Mouse (Mus musculus): ENCODE data around the gene Raet1e. TPM values are rescaled to one million over a fixed set of nuclear protein-coding genes. Genes with fewer than 3 reads are reported as not detected.
"Not testable (repeated sequence)": the region's sequence is repeated elsewhere in the genome, so short reads cannot be mapped to it uniquely, and the experiment has no call there.

Raet1e gene
- total and polyA plus RNA-seq, 3 experiments: not detected

- TF ChIP-seq CTCF (IDR thresholded peaks at IDR 0.05 in 2 of 3, conservative IDR thresholded peaks at IDR 0.05 in 1 of 3; ENCODE audit: control insufficient read depth in 1 of 3, insufficient read depth in 1 of 3, low read depth in 2 of 3, low read length in 3 of 3, poor library complexity in 1 of 3, severe bottlenecking in 1 of 3) (no peak), ZNF384 (IDR thresholded peaks at IDR 0.05; ENCODE audit: low read depth, low read length) (no peak), BHLHE40 (IDR thresholded peaks at IDR 0.05; ENCODE audit: borderline replicate concordance, low read depth, low read length) (no peak), GATA1 (IDR thresholded peaks at IDR 0.05; ENCODE audit: low read depth, low read length) (no peak), MEF2A (IDR thresholded peaks at IDR 0.05; ENCODE audit: extremely low read depth, insufficient replicate concordance, low read depth, low read length, poor library complexity, severe bottlenecking) (no peak), MAZ (IDR thresholded peaks at IDR 0.05; ENCODE audit: low read depth, low read length) (no peak), NELFE (IDR thresholded peaks at IDR 0.05; ENCODE audit: low read depth, low read length) (no peak), POLR2AphosphoS5 (IDR thresholded peaks at IDR 0.05; ENCODE audit: borderline replicate concordance, low read depth, low read length) (no peak), MAFK (IDR thresholded peaks at IDR 0.05; ENCODE audit: borderline replicate concordance, low read depth, low read length) (no peak), UBTF (IDR thresholded peaks at IDR 0.05; ENCODE audit: borderline replicate concordance, insufficient read depth, low read depth, low read length) (no peak), MYC (IDR thresholded peaks at IDR 0.05; ENCODE audit: low read depth, low read length) (no peak), NRF1 (IDR thresholded peaks at IDR 0.05; ENCODE audit: insufficient read depth, low read depth, low read length, poor library complexity, severe bottlenecking) (no peak), TAL1 (IDR thresholded peaks at IDR 0.05; ENCODE audit: low read length) (no peak), ZKSCAN1 (IDR thresholded peaks at IDR 0.05; ENCODE audit: low read depth, low read length) (no peak), CHD2 (IDR thresholded peaks at IDR 0.05; ENCODE audit: low read length) (no peak)
- Histone ChIP-seq H3K9ac (ENCODE audit: control insufficient read depth, low read depth, low read length, poor library complexity, severe bottlenecking) (no peak overlapping the region), H3K4me3 (ENCODE audit: control insufficient read depth in 1 of 2, insufficient read depth in 1 of 2, low read depth in 2 of 2, low read length in 2 of 2) (no peak overlapping the region), H3K79me2 (ENCODE audit: control insufficient read depth, insufficient read depth, low read length, poor library complexity) (peaks cover 11% of the 10 kb centered on the region), H3K27ac (ENCODE audit: control insufficient read depth, low read depth, low read length) (no peak overlapping the region), H3K27me3 (ENCODE audit: control insufficient read depth in 1 of 2, insufficient read depth in 2 of 2, low read length in 2 of 2) (no peaks in the 10 kb centered on the region), H3K4me1 (ENCODE audit: control insufficient read depth in 1 of 2, insufficient read depth in 2 of 2, low read length in 2 of 2) (peaks cover 8 to 19% of the 10 kb centered on the region in 2 experiments), H3K9me3 (replicated peaks; ENCODE audit: insufficient read depth, low read length) (no peaks in the 10 kb centered on the region), H3K36me3 (ENCODE audit: control insufficient read depth in 1 of 2, insufficient read depth in 2 of 2, low read length in 2 of 2) (peaks cover 5 to 15% of the 10 kb centered on the region in 2 experiments)
- peak; percentile 41 for DNase-seq (ENCODE audit: low read depth, low spot score)
These were observed 149.9 kb downstream of the Raet1e start for GRCm38 (mm10) chr10:22308221-22308620.

- no peaks in the 10 kb centered on the region for H3K79me2 ChIP-seq (ENCODE audit: control insufficient read depth, insufficient read depth, low read length, poor library complexity)
- no peaks in the 10 kb centered on the region; a peak in 2 of 4 replicates for H3K36me3 ChIP-seq (ENCODE audit: control insufficient read depth in 1 of 2, insufficient read depth in 2 of 2, low read length in 2 of 2)
- H3K27ac ChIP-seq (ENCODE audit: control insufficient read depth, low read depth, low read length): no peak overlapping the region
- no peaks in the 10 kb centered on the region for H3K9me3 ChIP-seq (replicated peaks; ENCODE audit: insufficient read depth, low read length)
- DNase-seq (ENCODE audit: low read depth, low spot score): no peak
- H3K9ac ChIP-seq (ENCODE audit: control insufficient read depth, low read depth, low read length, poor library complexity, severe bottlenecking): no peak overlapping the region
- H3K4me1 ChIP-seq (ENCODE audit: control insufficient read depth in 1 of 2, insufficient read depth in 2 of 2, low read length in 2 of 2): no peaks in the 10 kb centered on the region
- no peak for TF ChIP-seq ETS1 (IDR thresholded peaks at IDR 0.05; ENCODE audit: low read depth, low read length)
- H3K4me3 ChIP-seq (ENCODE audit: control insufficient read depth in 1 of 2, insufficient read depth in 1 of 2, low read depth in 2 of 2, low read length in 2 of 2): no peak overlapping the region
- H3K27me3 ChIP-seq (ENCODE audit: control insufficient read depth in 1 of 2, insufficient read depth in 2 of 2, low read length in 2 of 2): no peaks in the 10 kb centered on the region
These were observed 164.5 kb downstream of the Raet1e start for GRCm38 (mm10) chr10:22322858-22323257.

GRCm38 (mm10) chr10:22345721-22346120 is 187.4 kb downstream of the Raet1e start:
- H3K4me1 ChIP-seq (ENCODE audit: control insufficient read depth in 1 of 2, insufficient read depth in 2 of 2, low read length in 2 of 2); H3K36me3 ChIP-seq (ENCODE audit: control insufficient read depth in 1 of 2, insufficient read depth in 2 of 2, low read length in 2 of 2); H3K9ac ChIP-seq (ENCODE audit: control insufficient read depth, low read depth, low read length, poor library complexity, severe bottlenecking); H3K79me2 ChIP-seq (ENCODE audit: control insufficient read depth, insufficient read depth, low read length, poor library complexity); H3K9me3 ChIP-seq (replicated peaks; ENCODE audit: insufficient read depth, low read length); H3K27me3 ChIP-seq (ENCODE audit: control insufficient read depth in 1 of 2, insufficient read depth in 2 of 2, low read length in 2 of 2); H3K4me3 ChIP-seq (ENCODE audit: control insufficient read depth in 1 of 2, insufficient read depth in 1 of 2, low read depth in 2 of 2, low read length in 2 of 2); DNase-seq (ENCODE audit: low read depth, low spot score); H3K27ac ChIP-seq (ENCODE audit: control insufficient read depth, low read depth, low read length): not testable (repeated sequence)

- not testable (repeated sequence) for DNase-seq (ENCODE audit: low read depth, low spot score)
These were observed 195.3 kb downstream of the Raet1e start for GRCm38 (mm10) chr10:22353548-22354195.

More at GRCm38 (mm10) chr10:22353548-22354195, 195.3 kb downstream of the Raet1e start:
- not testable (repeated sequence) for H3K4me1 ChIP-seq (ENCODE audit: control insufficient read depth in 1 of 2, insufficient read depth in 2 of 2, low read length in 2 of 2); H3K36me3 ChIP-seq (ENCODE audit: control insufficient read depth in 1 of 2, insufficient read depth in 2 of 2, low read length in 2 of 2); H3K79me2 ChIP-seq (ENCODE audit: control insufficient read depth, insufficient read depth, low read length, poor library complexity); H3K9ac ChIP-seq (ENCODE audit: control insufficient read depth, low read depth, low read length, poor library complexity, severe bottlenecking); H3K4me3 ChIP-seq (ENCODE audit: control insufficient read depth in 1 of 2, insufficient read depth in 1 of 2, low read depth in 2 of 2, low read length in 2 of 2); H3K9me3 ChIP-seq (replicated peaks; ENCODE audit: insufficient read depth, low read length); H3K27ac ChIP-seq (ENCODE audit: control insufficient read depth, low read depth, low read length); H3K27me3 ChIP-seq (ENCODE audit: control insufficient read depth in 1 of 2, insufficient read depth in 2 of 2, low read length in 2 of 2)

Data from MEL (cell line).